Mouse (Mus musculus) testis, postnatal 10 days (tissue): ENCODE results near the gene Gmds.

Experiments used
- DNase-seq: peaks from one replicate; pipeline ENCODE4 v3.0.0; 2021; ENCODE audit warnings: low spot score

The Gmds gene

DNA sequence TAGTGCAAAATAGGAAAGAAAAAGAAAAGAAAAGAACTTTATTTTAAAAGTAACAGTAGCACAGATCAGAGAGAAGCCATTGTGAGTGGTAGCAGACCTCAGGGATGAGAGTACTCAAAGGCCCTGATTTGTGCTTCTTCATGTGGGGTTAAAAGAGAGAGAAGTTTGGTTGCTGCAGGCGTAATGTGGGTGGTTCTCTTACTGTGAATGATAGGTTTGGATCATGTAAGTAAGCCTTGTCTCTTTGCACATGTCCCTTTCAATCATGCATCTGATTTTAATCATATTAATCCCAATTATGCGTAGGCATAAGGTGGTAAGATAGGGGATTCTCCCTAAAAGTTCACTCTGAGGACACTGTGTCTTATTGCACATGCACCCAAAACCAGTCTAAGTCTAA, 556.5 kb downstream of the Gmds start:
- no peak for DNase-seq

DNA sequence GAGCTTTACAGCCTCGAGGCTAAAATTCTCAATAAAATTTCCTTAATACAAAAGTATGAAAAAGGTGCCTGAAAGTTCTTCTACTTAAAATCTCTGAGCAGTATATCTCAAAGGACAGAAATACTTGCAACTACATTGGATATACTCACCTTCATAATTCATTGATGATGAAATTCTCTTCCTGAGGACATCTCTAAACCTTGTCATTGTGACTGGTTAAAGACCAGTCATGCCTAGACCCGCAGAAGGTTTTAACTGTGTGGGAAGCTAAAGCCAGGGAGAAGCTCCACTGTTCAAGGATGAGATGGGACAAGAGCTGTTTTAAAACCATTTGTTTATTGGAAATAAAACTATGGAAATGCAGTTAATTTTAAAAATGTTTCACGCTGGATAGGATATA, 558.2 kb downstream of the Gmds start:
- no peak for DNase-seq

DNA sequence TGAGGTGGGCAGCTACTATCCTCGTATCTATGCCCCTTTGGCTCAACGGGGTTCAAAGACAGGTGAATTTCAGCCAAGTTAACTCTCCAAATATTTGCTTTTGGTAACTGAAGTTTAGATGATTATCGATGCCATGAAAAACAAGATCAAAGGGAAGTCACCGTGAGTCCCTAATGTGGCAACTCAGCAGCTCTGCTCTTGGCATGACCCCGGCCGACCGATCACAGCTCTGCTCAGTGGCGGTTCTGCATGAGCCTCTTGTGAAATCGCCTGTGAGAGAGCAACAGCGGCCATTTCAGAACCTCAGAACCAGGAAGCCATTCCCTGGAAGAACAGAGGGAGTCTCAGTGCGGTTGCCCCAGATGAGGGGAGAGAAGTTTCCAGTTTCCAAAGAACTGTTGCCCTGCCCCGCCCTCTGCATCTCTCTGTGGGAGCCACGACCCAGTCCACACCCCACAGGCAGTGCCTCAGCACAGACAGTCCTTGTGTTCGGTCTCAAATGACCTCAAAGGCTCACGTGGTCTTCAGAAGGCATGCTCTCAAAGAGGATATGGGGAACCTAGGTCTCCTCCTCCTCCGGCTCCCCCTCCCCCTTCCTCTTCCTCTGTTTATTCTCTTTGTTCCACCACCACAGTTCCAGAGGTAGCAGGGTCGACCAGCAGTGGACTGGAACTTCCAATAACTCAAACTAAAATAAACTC, 559.1 kb downstream of the Gmds start:
- no peak for DNase-seq

DNA sequence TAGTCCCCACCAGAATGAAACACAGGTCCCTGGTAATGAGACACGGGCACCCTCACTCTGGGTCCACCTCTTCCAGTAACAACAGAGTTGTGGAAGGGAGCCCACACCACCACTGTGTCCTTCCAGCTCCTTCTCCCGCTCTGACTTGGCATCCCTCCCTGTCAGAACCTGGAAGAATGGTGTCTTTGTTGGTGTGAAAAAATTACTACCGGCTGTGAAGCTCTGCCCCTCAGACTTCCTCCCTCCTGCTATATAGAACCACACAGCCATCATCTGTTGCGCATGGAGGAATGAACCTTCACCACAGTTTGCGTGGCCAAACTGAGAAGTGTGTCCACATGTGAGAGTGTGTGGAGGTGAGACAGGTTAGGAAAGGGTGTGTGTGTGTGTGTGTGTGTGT, 562.8 kb downstream of the Gmds start:
- DNase-seq, result no peak

DNA sequence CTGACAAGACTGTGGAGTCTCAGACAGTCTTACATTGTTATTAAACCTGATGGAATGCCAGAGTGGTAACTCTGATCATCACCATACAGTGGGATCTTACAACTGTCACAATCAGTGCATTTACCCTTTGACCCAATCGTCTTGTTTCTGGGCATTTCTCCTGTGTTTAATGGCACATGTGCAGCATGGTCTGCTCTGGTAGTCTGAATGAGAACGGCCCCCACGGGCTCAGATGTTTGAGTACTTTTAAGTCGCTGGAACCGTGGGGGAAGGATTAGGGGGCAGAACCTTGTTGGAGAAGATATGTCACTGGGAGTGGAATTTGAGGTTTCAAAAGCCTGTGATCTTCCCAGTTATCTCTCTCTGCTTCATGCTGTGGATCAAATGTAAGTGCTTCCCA, 565.7 kb downstream of the Gmds start:
- no peak for DNase-seq
